Mouse (Mus musculus): ENCODE results near the gene Elp5. TPM values are rescaled to one million over a fixed set of nuclear protein-coding genes. Genes with fewer than 3 reads are reported as not detected.

Elp5 gene
- polyA plus RNA-seq, 1 experiment from 2014 or later, result 98.4 TPM

DNA sequence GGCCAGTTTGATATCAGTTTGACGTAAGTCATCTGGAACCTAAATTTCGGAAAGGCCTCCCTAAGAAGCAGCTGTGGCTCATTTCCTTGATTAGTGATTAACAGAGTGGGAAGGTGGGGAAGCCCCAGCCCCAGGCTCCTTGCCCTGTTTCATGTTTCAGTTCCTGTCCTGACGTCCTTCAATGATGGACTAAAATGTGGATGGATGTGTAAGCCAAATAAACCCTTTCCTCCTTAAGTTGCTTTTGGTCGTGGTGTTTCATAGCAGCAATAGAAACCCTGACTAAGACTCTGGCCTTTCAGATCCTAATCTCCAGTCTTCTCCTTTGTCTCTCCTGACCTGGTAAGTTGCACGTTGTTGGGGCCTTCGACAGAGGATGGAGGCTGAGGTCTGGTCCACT is 12.1 kb downstream of the Elp5 start:
- peaks cover 8% of the 10 kb centered on the region for H3K4me1 ChIP-seq (replicated peaks; ENCODE audit: control insufficient read depth, insufficient read depth, low read length)
- H3K36me3 ChIP-seq (ENCODE audit: control insufficient read depth, insufficient read depth, low read length), result peaks cover 34% of the 10 kb centered on the region
- no peak overlapping the region for H3K4me3 ChIP-seq (ENCODE audit: low read length)
- H3K9ac ChIP-seq (ENCODE audit: low read length), result no peak overlapping the region
- H3K27me3 ChIP-seq (ENCODE audit: control insufficient read depth, insufficient read depth, low read depth, low read length), result peaks cover 19% of the 10 kb centered on the region
- WGBS, result 78% methylated on average over 6 of the region's 6 CpGs
- ATAC-seq (ENCODE audit: low read depth), result no peak
- H3K27ac ChIP-seq (ENCODE audit: low read length), result no peak overlapping the region
- H3K9me3 ChIP-seq (ENCODE audit: control insufficient read depth, low read length), result no peaks in the 10 kb centered on the region
- H3K4me2 ChIP-seq (ENCODE audit: low read depth, low read length), result no peak overlapping the region

DNA sequence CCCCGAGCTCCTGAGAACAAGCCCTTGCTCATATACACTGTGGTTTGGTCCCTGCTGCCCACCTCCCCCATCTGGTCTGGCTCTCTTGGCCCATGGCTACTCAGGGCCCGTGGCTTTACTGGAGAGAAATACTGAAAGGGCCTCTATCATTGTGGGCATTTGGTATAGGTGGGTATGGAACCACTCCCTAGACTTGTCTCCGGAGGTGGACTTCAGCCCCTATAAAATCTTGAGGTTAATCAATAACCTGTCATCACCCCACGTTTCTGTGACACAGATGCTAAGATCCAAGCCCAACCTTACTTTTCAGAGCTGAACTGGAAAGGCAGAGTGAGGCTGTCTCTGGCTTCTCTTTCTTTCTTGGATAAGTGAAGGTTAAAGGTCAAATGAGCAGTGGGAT is 13.5 kb downstream of the Elp5 start:
- no peak for ATAC-seq (ENCODE audit: low read depth)
- H3K27ac ChIP-seq (ENCODE audit: low read length), result no peak overlapping the region

DNA sequence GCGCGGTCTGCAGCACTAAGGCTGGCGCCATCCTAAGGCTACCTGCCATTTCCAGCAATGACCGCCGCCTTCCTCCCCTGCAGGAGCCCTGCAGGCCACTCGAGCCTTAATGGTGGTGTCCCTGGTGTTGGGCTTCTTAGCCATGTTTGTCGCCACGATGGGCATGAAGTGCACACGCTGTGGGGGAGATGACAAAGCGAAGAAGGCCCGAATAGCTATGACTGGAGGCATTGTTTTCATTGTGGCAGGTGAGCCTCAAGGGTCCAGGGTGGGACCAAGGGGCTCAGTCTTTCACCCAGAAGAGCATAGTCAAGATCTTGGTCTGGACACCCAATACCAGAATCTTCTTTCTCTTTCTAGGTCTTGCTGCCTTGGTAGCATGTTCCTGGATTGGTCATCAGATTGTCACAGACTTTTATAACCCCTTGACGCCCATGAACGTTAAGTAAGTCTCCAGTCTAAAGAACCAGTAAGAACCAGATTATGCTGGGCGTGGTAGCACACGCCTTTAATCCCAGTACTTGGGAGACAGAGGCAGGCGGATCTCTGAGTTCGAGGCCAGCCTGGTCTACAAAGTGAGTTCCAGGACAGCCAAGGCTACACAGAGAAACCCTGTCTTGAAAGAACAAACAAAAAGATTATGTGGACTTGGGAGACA is 15.3 kb downstream of the Elp5 start:
- Histone ChIP-seq H3K4me3 (ENCODE audit: low read length) (peak overlapping the region; percentile 60), H3K9ac (ENCODE audit: low read length) (peak overlapping the region; percentile 73), H3K27ac (ENCODE audit: low read length) (peak overlapping the region; percentile 86), H3K9me3 (ENCODE audit: control insufficient read depth, low read length) (no peaks in the 10 kb centered on the region), H3K4me2 (ENCODE audit: low read depth, low read length) (peak overlapping the region; percentile 60), H3K36me3 (ENCODE audit: control insufficient read depth, insufficient read depth, low read length) (peaks cover 21% of the 10 kb centered on the region), H3K27me3 (ENCODE audit: control insufficient read depth, insufficient read depth, low read depth, low read length) (peaks cover 37% of the 10 kb centered on the region), H3K4me1 (replicated peaks; ENCODE audit: control insufficient read depth, insufficient read depth, low read length) (peaks cover 8% of the 10 kb centered on the region)
- ATAC-seq (ENCODE audit: low read depth), result no peak
- WGBS, result 33% methylated on average over 17 of the region's 17 CpGs

More for the DNA sequence above, 13.5 kb downstream of the Elp5 start:
- no peaks in the 10 kb centered on the region for H3K9me3 ChIP-seq (ENCODE audit: control insufficient read depth, low read length)
- no peak overlapping the region for H3K4me2 ChIP-seq (ENCODE audit: low read depth, low read length)
- WGBS, result 64% methylated on average over 4 of the region's 4 CpGs
- H3K9ac ChIP-seq (ENCODE audit: low read length), result no peak overlapping the region
- peaks cover 26% of the 10 kb centered on the region for H3K36me3 ChIP-seq (ENCODE audit: control insufficient read depth, insufficient read depth, low read length)
- peaks cover 34% of the 10 kb centered on the region for H3K27me3 ChIP-seq (ENCODE audit: control insufficient read depth, insufficient read depth, low read depth, low read length)
- H3K4me1 ChIP-seq (replicated peaks; ENCODE audit: control insufficient read depth, insufficient read depth, low read length), result peaks cover 8% of the 10 kb centered on the region
- H3K4me3 ChIP-seq (ENCODE audit: low read length), result no peak overlapping the region

DNA sequence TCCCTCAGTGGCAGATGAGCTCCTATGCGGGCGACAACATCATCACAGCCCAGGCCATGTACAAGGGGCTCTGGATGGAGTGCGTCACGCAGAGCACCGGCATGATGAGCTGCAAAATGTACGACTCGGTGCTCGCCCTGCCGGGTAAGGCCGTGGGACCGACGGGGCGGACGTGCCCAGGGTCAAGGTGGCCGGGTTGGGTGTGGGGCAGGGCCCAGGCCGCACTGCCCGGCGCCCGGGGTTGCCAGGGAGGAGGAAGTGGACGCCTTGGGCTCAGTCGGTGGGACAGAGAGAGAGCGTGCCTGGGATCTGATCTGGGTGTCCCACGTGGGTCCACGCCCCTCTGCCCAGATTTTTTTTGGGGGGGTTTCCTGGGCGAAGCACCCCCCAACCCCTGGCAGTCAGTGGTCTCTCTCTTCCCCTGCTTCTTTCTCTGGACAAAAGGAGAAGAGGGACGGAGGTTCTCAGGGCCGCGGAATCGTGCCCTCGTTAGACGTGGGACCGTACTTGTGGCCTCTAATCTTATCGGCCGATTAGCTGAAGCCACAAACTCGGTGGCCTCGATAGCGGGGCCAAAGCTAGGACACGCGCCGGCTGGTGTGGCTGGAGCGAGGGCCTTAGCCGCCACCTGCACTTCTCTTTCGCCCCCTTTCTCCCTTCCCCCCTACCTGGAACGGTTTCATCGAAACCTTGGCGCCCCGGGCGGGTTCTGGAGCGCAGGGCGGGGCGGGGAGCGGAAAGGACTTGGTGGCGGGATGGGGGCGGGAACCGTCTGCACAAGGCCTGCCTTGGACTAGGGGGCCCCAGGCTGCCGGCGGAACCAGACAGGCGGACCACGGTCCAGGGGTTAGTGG is 16.1 kb downstream of the Elp5 start:
- H3K4me2 ChIP-seq (ENCODE audit: low read depth, low read length), result peak overlapping the region; percentile 60
- H3K4me3 ChIP-seq (ENCODE audit: low read length), result peak overlapping the region; percentile 60
- H3K9ac ChIP-seq (ENCODE audit: low read length), result peak overlapping the region; percentile 73
- H3K36me3 ChIP-seq (ENCODE audit: control insufficient read depth, insufficient read depth, low read length), result peaks cover 21% of the 10 kb centered on the region
- WGBS, result under 1% methylated on average over 59 of the region's 59 CpGs
- peaks cover 37% of the 10 kb centered on the region for H3K27me3 ChIP-seq (ENCODE audit: control insufficient read depth, insufficient read depth, low read depth, low read length)
- ATAC-seq (ENCODE audit: low read depth), result peak; percentile 66
- H3K4me1 ChIP-seq (replicated peaks; ENCODE audit: control insufficient read depth, insufficient read depth, low read length), result peaks cover 8% of the 10 kb centered on the region
- peak overlapping the region; percentile 86 for H3K27ac ChIP-seq (ENCODE audit: low read length)
- H3K9me3 ChIP-seq (ENCODE audit: control insufficient read depth, low read length), result no peaks in the 10 kb centered on the region

DNA sequence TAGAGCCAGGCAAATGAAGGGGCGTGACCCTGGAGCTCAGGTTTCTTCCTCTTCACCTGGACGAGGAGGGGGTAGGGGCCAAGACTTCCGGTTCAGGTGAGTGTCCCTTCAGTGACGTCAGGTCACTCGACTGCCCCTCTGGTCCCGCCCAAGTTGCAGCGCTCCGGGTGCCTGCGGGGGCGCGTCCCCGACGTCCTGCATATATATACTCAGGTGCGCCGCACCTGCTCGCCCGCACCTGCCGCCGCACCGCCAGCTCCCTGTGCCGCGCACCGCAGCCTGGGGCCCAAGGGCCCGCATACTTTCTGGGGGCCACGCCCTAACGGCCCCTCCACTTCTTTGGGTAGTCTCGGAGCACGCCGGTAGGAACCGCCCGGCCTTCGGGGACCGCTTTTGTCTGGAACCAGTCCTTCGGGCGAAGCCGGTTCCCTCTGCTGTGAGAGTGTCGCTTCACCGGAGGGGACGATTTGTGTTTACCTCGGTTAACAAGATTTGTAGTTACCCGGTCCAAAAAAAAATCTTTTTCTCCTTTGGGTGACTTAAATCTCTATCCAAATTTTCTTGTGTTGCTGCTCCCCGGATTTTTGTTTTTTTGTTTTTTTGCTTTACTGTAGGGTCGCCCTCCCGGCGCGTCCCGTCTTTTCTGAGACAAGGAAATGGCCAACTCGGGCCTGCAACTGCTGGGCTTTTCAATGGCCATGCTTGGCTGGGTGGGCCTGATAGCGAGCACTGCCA is 16.9 kb downstream of the Elp5 start:
- peaks cover 37% of the 10 kb centered on the region for H3K27me3 ChIP-seq (ENCODE audit: control insufficient read depth, insufficient read depth, low read depth, low read length)

DNA sequence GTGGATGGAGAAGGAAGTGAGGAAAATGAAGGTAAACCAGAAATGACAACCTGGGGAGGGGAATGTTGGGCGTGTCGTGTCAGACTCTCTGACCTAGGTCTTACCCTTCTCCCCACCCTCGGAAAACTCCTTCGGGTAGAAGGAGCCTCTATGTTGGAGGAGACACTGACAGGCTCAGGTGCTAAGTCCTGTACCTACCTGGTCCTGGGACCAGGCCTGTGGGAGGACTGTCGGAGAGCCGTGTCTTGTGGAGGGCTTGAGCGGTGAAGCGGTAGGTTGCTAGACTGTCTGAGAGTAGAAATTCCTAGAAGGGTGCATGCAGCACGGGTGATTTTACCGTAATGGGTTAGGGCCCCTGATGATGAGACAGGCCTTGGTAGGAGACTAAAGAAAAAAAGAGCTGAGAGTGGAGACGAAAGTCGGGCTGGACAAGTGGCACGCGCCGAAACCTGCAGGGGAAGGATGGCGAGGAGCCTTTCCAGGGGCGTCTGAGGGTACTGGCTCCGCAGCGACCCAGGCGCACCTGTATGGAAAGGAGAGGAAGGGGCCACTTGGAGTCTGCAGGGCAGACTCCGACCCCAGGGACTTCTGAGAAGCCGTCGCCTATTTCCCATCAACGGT is 17.6 kb downstream of the Elp5 start, which contains the start of gene Cldn7:
Gene Cldn7, plus strand, starts transcription at position 130 of the 621 bp plus-strand sequence.
- peaks cover 8% of the 10 kb centered on the region for H3K4me1 ChIP-seq (replicated peaks; ENCODE audit: control insufficient read depth, insufficient read depth, low read length)
- 6% methylated on average over 24 of the region's 24 CpGs for WGBS
- peak within 1 kb of the TSS; percentile 87 for H3K27ac ChIP-seq (ENCODE audit: low read length)
- peaks cover 13% of the 10 kb centered on the region for H3K36me3 ChIP-seq (ENCODE audit: control insufficient read depth, insufficient read depth, low read length)
- H3K4me3 ChIP-seq (ENCODE audit: low read length), result peak within 1 kb of the TSS; percentile 60
- peak within 1 kb of the TSS; percentile 60 for H3K4me2 ChIP-seq (ENCODE audit: low read depth, low read length)
- 0 out of 2 replicates have a peak, but pooled peaks have one; percentile 11 for ATAC-seq (ENCODE audit: low read depth)
- H3K9me3 ChIP-seq (ENCODE audit: control insufficient read depth, low read length), result no peaks in the 10 kb centered on the region
- peak within 1 kb of the TSS; percentile 73 for H3K9ac ChIP-seq (ENCODE audit: low read length)
- H3K27me3 ChIP-seq (ENCODE audit: control insufficient read depth, insufficient read depth, low read depth, low read length), result peaks cover 37% of the 10 kb centered on the region

More for the DNA sequence above, 16.9 kb downstream of the Elp5 start:
- Histone ChIP-seq H3K9me3 (ENCODE audit: control insufficient read depth, low read length) (no peaks in the 10 kb centered on the region), H3K4me1 (replicated peaks; ENCODE audit: control insufficient read depth, insufficient read depth, low read length) (peaks cover 8% of the 10 kb centered on the region), H3K4me3 (ENCODE audit: low read length) (peak overlapping the region; percentile 60), H3K4me2 (ENCODE audit: low read depth, low read length) (peak overlapping the region; percentile 60), H3K27ac (ENCODE audit: low read length) (peak overlapping the region; percentile 87), H3K9ac (ENCODE audit: low read length) (peak overlapping the region; percentile 73), H3K36me3 (ENCODE audit: control insufficient read depth, insufficient read depth, low read length) (peaks cover 18% of the 10 kb centered on the region)
- 2% methylated on average over 47 of the region's 49 CpGs for WGBS
- peak; percentile 87 for ATAC-seq (ENCODE audit: low read depth)

DNA sequence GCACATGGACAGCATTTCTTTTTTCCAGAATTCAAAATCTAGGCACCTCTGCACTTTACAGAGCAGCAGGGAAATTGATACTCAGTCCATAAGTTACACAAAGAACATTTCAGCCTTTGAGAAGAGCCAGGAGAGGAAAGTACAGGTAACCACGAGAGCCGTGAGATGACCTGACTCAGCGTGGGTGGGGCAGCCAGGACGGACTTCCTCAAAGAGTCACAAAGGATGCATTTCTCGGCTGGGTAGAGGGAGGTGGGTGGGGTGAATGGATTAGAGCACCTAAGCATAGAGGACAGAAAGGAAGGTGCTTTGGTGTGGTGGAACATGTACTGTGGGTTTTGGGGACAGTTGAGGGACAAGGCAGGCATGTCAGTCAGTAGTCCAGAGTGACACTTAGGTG is 20.5 kb downstream of the Elp5 start:
- no peak overlapping the region for H3K4me2 ChIP-seq (ENCODE audit: low read depth, low read length)
- H3K27me3 ChIP-seq (ENCODE audit: control insufficient read depth, insufficient read depth, low read depth, low read length), result peaks cover 33% of the 10 kb centered on the region
- no peak for ATAC-seq (ENCODE audit: low read depth)
- 30% methylated on average over 5 of the region's 5 CpGs for WGBS
- H3K4me1 ChIP-seq (replicated peaks; ENCODE audit: control insufficient read depth, insufficient read depth, low read length), result peaks cover 6% of the 10 kb centered on the region
- H3K36me3 ChIP-seq (ENCODE audit: control insufficient read depth, insufficient read depth, low read length), result no peaks in the 10 kb centered on the region
- H3K27ac ChIP-seq (ENCODE audit: low read length), result no peak overlapping the region
- H3K9me3 ChIP-seq (ENCODE audit: control insufficient read depth, low read length), result no peaks in the 10 kb centered on the region
- H3K4me3 ChIP-seq (ENCODE audit: low read length), result no peak overlapping the region
- no peak overlapping the region for H3K9ac ChIP-seq (ENCODE audit: low read length)

DNA sequence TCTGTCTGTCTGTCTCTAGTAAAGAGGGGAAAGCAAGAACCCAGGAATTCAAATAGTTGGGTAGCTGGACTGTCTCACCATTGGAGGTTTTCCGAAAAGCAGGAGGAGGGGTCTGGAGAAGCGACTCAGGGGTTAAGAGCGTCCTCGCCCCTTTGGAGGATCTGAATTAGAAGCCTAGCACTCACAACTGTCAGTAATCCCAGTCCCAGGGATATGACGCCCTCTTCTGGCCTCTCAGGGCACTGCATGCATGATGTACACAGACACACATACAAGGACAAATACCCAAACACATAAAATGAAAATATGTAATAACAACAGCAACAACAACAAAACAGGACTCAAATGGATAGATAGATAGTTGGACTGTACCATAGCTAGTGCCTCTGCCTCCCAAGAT is 21.7 kb downstream of the Elp5 start:
- H3K4me3 ChIP-seq (ENCODE audit: low read length), result no peak overlapping the region
- no peak overlapping the region for H3K27ac ChIP-seq (ENCODE audit: low read length)

More for the DNA sequence above, 21.7 kb downstream of the Elp5 start:
- Histone ChIP-seq H3K36me3 (ENCODE audit: control insufficient read depth, insufficient read depth, low read length) (no peaks in the 10 kb centered on the region), H3K27me3 (ENCODE audit: control insufficient read depth, insufficient read depth, low read depth, low read length) (peaks cover 21% of the 10 kb centered on the region), H3K4me2 (ENCODE audit: low read depth, low read length) (no peak overlapping the region), H3K4me1 (replicated peaks; ENCODE audit: control insufficient read depth, insufficient read depth, low read length) (no peaks in the 10 kb centered on the region), H3K9ac (ENCODE audit: low read length) (no peak overlapping the region), H3K9me3 (ENCODE audit: control insufficient read depth, low read length) (no peaks in the 10 kb centered on the region)
- ATAC-seq (ENCODE audit: low read depth), result no peak
- WGBS, result 40% methylated on average over 5 of the region's 5 CpGs
